Mouse (Mus musculus) lung, adult 2 months (tissue): ENCODE results near the gene Gm42421.

Source experiments
- CTCF ChIP-seq: fragments of 200-500 bp; IDR thresholded peaks from 2 replicates; pipeline ENCODE4 v1.5.1; 2011; ENCODE audit warnings: mild to moderate bottlenecking, low read length, control low read depth; ENCODE audit not compliant: insufficient read depth
- POLR2A ChIP-seq: fragments of 200-500 bp; IDR thresholded peaks from 2 replicates; pipeline ENCODE4 v1.6.1; 2011; ENCODE audit warnings: low read depth, mild to moderate bottlenecking, control low read depth, low read length, borderline replicate concordance; ENCODE audit errors: extremely low read depth

GRCm38 (mm10) chr5:143924781-143925452 is 3.1 kb upstream of the Gm42421 start:
- TF ChIP-seq CTCF (no peak), POLR2A (no peak)
